In genomic region chr16:41938258-41938657, GRCm38 (mm10) we compare ENCODE assay signal across 15 mouse cellular contexts.
A peak's percentile ranks its signal among the peaks of the same experiment; 100 is the strongest.
DNase-seq lines count a peak whose midpoint lies in the region; ATAC-seq and TF ChIP-seq lines count a peak whose summit lies in the region.
"Had no signal": no experiment of that assay in that cellular context is flagged by ENCODE, and none has a peak within 500 bp of the region (broad histone marks: within the 10 kb centered on the region; RNA-seq: fewer than 3 reads in every experiment).

No protein-coding gene starts in this region.

- peak; percentile 27 for DNase-seq in kidney, postnatal 10 days
- DNase-seq in kidney, adult 18-20 months = no peak
- DNase-seq in cerebellum, adult 18-20 months = peak; percentile 51 to 71
- peak; percentile 63 to 90 for DNase-seq in left cerebral cortex, postnatal 25 days (ENCODE audit: low spot score in 2 of 2)
- DNase-seq in embryo, embryonic 10 days (ENCODE audit: low spot score) = no peak
- DNase-seq: adrenal gland, postnatal 10 days; gastrocnemius, postnatal 14 days; liver, embryonic 13.5 days; lung, postnatal 14 days; spleen, adult 18-20 months had no signal

- no peak overlapping the region for H3K4me2 ChIP-seq in heart, embryonic 12.5 days
- H3K4me2 ChIP-seq: embryonic facial prominence, embryonic 13.5 days; liver, embryonic 13.5 days; midbrain, embryonic 12.5 days had no signal

- H3K9ac ChIP-seq in heart, embryonic 12.5 days = no peak overlapping the region
- H3K9ac ChIP-seq: embryonic facial prominence, embryonic 13.5 days; liver, embryonic 13.5 days; midbrain, embryonic 12.5 days had no signal

- no peak overlapping the region for H3K4me3 ChIP-seq in cortical plate, adult 2 months (ENCODE audit: insufficient read depth, low read length)
- H3K4me3 ChIP-seq in heart, embryonic 12.5 days = no peak overlapping the region
- H3K4me3 ChIP-seq: embryonic facial prominence, embryonic 13.5 days; limb, embryonic 10.5 days; liver, embryonic 13.5 days; midbrain, embryonic 12.5 days had no signal

- intact Hi-C loops in left cerebral cortex, postnatal 25 days (cut with DNase I) = loop anchor here (1.0 to 10.0 kb wide), 4 partner anchors 37 to 403 kb away; no protein-coding TSS in a partner anchor

- ATAC-seq in heart, embryonic 12.5 days (ENCODE audit: insufficient number of reproducible peaks, low FRiP score) = no peak

- WGBS in heart, embryonic 12.5 days = 78% methylated on average over 5 of the region's 5 CpGs

- 0 out of 2 replicates have a peak overlapping the region, but pooled peaks have one; percentile 51 for H3K27ac ChIP-seq in cortical plate, adult 2 months (ENCODE audit: insufficient read depth, low read length)
- H3K27ac ChIP-seq in heart, embryonic 12.5 days (ENCODE audit: poor library complexity, severe bottlenecking) = no peak overlapping the region
- H3K27ac ChIP-seq: embryonic facial prominence, embryonic 13.5 days; limb, embryonic 10.5 days; liver, embryonic 13.5 days; midbrain, embryonic 12.5 days had no signal

- TF ChIP-seq CTCF in cortical plate, adult 2 months (IDR thresholded peaks at IDR 0.05; ENCODE audit: extremely low read depth, insufficient read depth, low read length) = no peak

- H3K27me3 ChIP-seq in heart, embryonic 12.5 days (replicated peaks) = no peaks in the 10 kb centered on the region
- H3K27me3 ChIP-seq: embryonic facial prominence, embryonic 13.5 days; liver, embryonic 13.5 days; midbrain, embryonic 12.5 days had no signal

- H3K4me1 ChIP-seq in cortical plate, adult 2 months (ENCODE audit: control insufficient read depth, insufficient read depth, low read length) = peaks cover 4% of the 10 kb centered on the region
- peaks cover 6% of the 10 kb centered on the region; the same call in 1 of the 2 replicates for H3K4me1 ChIP-seq in heart, embryonic 12.5 days (replicated peaks)
- H3K4me1 ChIP-seq: embryonic facial prominence, embryonic 13.5 days; limb, embryonic 10.5 days; liver, embryonic 13.5 days; midbrain, embryonic 12.5 days had no signal

- TF ChIP-seq POLR2A in cortical plate, adult 2 months (IDR thresholded peaks at IDR 0.05; ENCODE audit: extremely low read depth, insufficient read depth, low read length) = no peak

- H3K36me3 ChIP-seq in heart, embryonic 12.5 days = no peaks in the 10 kb centered on the region
- H3K36me3 ChIP-seq: embryonic facial prominence, embryonic 13.5 days; limb, embryonic 10.5 days; liver, embryonic 13.5 days; midbrain, embryonic 12.5 days had no signal

- H3K9me3 ChIP-seq in heart, embryonic 12.5 days (replicated peaks) = no peaks in the 10 kb centered on the region
- H3K9me3 ChIP-seq: embryonic facial prominence, embryonic 13.5 days; limb, embryonic 10.5 days; liver, embryonic 13.5 days; midbrain, embryonic 12.5 days had no signal

Comparison
In these comparisons a context has a peak if more than half of its experiments do, and no peak if none do; other contexts are left out.
1. DNase-seq: peak in kidney, postnatal 10 days (single experiment), cerebellum, adult 18-20 months (2 of 2) and left cerebral cortex, postnatal 25 days (2 of 2); none in kidney, adult 18-20 months (single experiment) and embryo, embryonic 10 days (single experiment).